Mouse (Mus musculus): Measurements from ENCODE around the gene Sh3glb1. TPM values are rescaled to one million over a fixed set of nuclear protein-coding genes. Genes with fewer than 3 reads are reported as not detected.

Gene Sh3glb1
- polyA plus RNA-seq, 1 experiment, result 106 TPM

GRCm38 (mm10) chr3:144717121-144717520 is 3.0 kb downstream of the Sh3glb1 start:
- H3K27me3 ChIP-seq (ENCODE audit: control insufficient read depth, insufficient read depth, insufficient read length), result no peaks in the 10 kb centered on the region
- H3K4me3 ChIP-seq (ENCODE audit: insufficient read depth, poor library complexity, severe bottlenecking), result no peak overlapping the region
- peaks cover 78% of the 10 kb centered on the region for H3K79me2 ChIP-seq (ENCODE audit: control insufficient read depth, insufficient read depth)
- peaks cover 72% of the 10 kb centered on the region for H3K79me3 ChIP-seq (ENCODE audit: low read depth)
- H3K36me3 ChIP-seq (ENCODE audit: control insufficient read depth, insufficient read depth), result peaks cover 48% of the 10 kb centered on the region
- no peak for TF ChIP-seq MYOG (IDR thresholded peaks at IDR 0.05; ENCODE audit: control insufficient read depth, extremely low read depth, insufficient read length)
- TF ChIP-seq MAX (IDR thresholded peaks at IDR 0.05), result no peak
- no peak for TF ChIP-seq USF1 (IDR thresholded peaks at IDR 0.05; ENCODE audit: low read depth)
- TF ChIP-seq CTCF (IDR thresholded peaks at IDR 0.05; ENCODE audit: control insufficient read depth, insufficient read depth, insufficient read length), result no peak
- no peak overlapping the region for H3ac ChIP-seq (ENCODE audit: control insufficient read depth, insufficient read length, low read depth)

- peaks cover 90% of the 10 kb centered on the region for H3K79me2 ChIP-seq (ENCODE audit: control insufficient read depth, insufficient read depth)
- no peak for TF ChIP-seq CEBPB (IDR thresholded peaks at IDR 0.05; ENCODE audit: low read depth)
- peaks cover 77% of the 10 kb centered on the region for H3K79me3 ChIP-seq (ENCODE audit: low read depth)
- no peak overlapping the region for H3K4me3 ChIP-seq (ENCODE audit: insufficient read depth, poor library complexity, severe bottlenecking)
- no peak overlapping the region for H3ac ChIP-seq (ENCODE audit: control insufficient read depth, insufficient read length, low read depth)
- peaks cover 59% of the 10 kb centered on the region for H3K36me3 ChIP-seq (ENCODE audit: control insufficient read depth, insufficient read depth)
- H3K27me3 ChIP-seq (ENCODE audit: control insufficient read depth, insufficient read depth, insufficient read length), result no peaks in the 10 kb centered on the region
These were observed 4.2 kb downstream of the Sh3glb1 start for GRCm38 (mm10) chr3:144715901-144716300.

GRCm38 (mm10) chr3:144715033-144715432 is 5.1 kb downstream of the Sh3glb1 start:
- H3ac ChIP-seq (ENCODE audit: control insufficient read depth, insufficient read length, low read depth), result no peak overlapping the region
- H3K79me3 ChIP-seq (ENCODE audit: low read depth), result peaks cover 79% of the 10 kb centered on the region
- peaks cover 67% of the 10 kb centered on the region for H3K36me3 ChIP-seq (ENCODE audit: control insufficient read depth, insufficient read depth)
- TF ChIP-seq FOSL1 (IDR thresholded peaks at IDR 0.05; ENCODE audit: insufficient read depth, low read length, poor library complexity, severe bottlenecking) (no peak), CEBPB (IDR thresholded peaks at IDR 0.05; ENCODE audit: low read depth) (no peak), MAX (IDR thresholded peaks at IDR 0.05) (no peak), MYOG (IDR thresholded peaks at IDR 0.05; ENCODE audit: control insufficient read depth, extremely low read depth, insufficient read length) (no peak)
- H3K27me3 ChIP-seq (ENCODE audit: control insufficient read depth, insufficient read depth, insufficient read length), result no peaks in the 10 kb centered on the region
- no peak overlapping the region for H3K4me3 ChIP-seq (ENCODE audit: insufficient read depth, poor library complexity, severe bottlenecking)
- H3K79me2 ChIP-seq (ENCODE audit: control insufficient read depth, insufficient read depth), result peaks cover 99% of the 10 kb centered on the region

- H3K79me2 ChIP-seq (ENCODE audit: control insufficient read depth, insufficient read depth), result peaks cover 100% of the 10 kb centered on the region
- no peak overlapping the region for H3K4me3 ChIP-seq (ENCODE audit: insufficient read depth, poor library complexity, severe bottlenecking)
- peaks cover 67% of the 10 kb centered on the region for H3K36me3 ChIP-seq (ENCODE audit: control insufficient read depth, insufficient read depth)
- no peaks in the 10 kb centered on the region for H3K27me3 ChIP-seq (ENCODE audit: control insufficient read depth, insufficient read depth, insufficient read length)
- H3K79me3 ChIP-seq (ENCODE audit: low read depth), result peaks cover 82% of the 10 kb centered on the region
- TF ChIP-seq FOSL1 (IDR thresholded peaks at IDR 0.05; ENCODE audit: insufficient read depth, low read length, poor library complexity, severe bottlenecking) (no peak), MYOD1 (IDR thresholded peaks at IDR 0.05; ENCODE audit: control insufficient read depth, insufficient read length, low read depth) (no peak), CEBPB (IDR thresholded peaks at IDR 0.05; ENCODE audit: low read depth) (no peak), MAX (IDR thresholded peaks at IDR 0.05) (no peak), MYOG (IDR thresholded peaks at IDR 0.05; ENCODE audit: control insufficient read depth, extremely low read depth, insufficient read length) (no peak), CTCF (IDR thresholded peaks at IDR 0.05; ENCODE audit: control insufficient read depth, insufficient read depth, insufficient read length) (no peak)
- no peak overlapping the region for H3ac ChIP-seq (ENCODE audit: control insufficient read depth, insufficient read length, low read depth)
These were observed 5.5 kb downstream of the Sh3glb1 start for GRCm38 (mm10) chr3:144714606-144715005.

- Histone ChIP-seq H3K4me3 (ENCODE audit: insufficient read depth, poor library complexity, severe bottlenecking) (no peak overlapping the region), H3K79me2 (ENCODE audit: control insufficient read depth, insufficient read depth) (peaks cover 100% of the 10 kb centered on the region), H3ac (ENCODE audit: control insufficient read depth, insufficient read length, low read depth) (no peak overlapping the region), H3K79me3 (ENCODE audit: low read depth) (peaks cover 81% of the 10 kb centered on the region), H3K27me3 (ENCODE audit: control insufficient read depth, insufficient read depth, insufficient read length) (no peaks in the 10 kb centered on the region), H3K36me3 (ENCODE audit: control insufficient read depth, insufficient read depth) (peaks cover 72% of the 10 kb centered on the region)
- TF ChIP-seq MAX (IDR thresholded peaks at IDR 0.05) (no peak), MYOG (IDR thresholded peaks at IDR 0.05; ENCODE audit: control insufficient read depth, extremely low read depth, insufficient read length) (no peak), CEBPB (IDR thresholded peaks at IDR 0.05; ENCODE audit: low read depth) (no peak), CTCF (IDR thresholded peaks at IDR 0.05; ENCODE audit: control insufficient read depth, insufficient read depth, insufficient read length) (no peak), USF1 (IDR thresholded peaks at IDR 0.05; ENCODE audit: low read depth) (no peak), FOSL1 (IDR thresholded peaks at IDR 0.05; ENCODE audit: insufficient read depth, low read length, poor library complexity, severe bottlenecking) (no peak), MYOD1 (IDR thresholded peaks at IDR 0.05; ENCODE audit: control insufficient read depth, insufficient read length, low read depth) (no peak)
These were observed 6.0 kb downstream of the Sh3glb1 start for GRCm38 (mm10) chr3:144714126-144714525.

GRCm38 (mm10) chr3:144711607-144712206 is 8.4 kb downstream of the Sh3glb1 start:
- no peak overlapping the region for H3ac ChIP-seq (ENCODE audit: control insufficient read depth, insufficient read length, low read depth)
- peaks cover 96% of the 10 kb centered on the region for H3K79me2 ChIP-seq (ENCODE audit: control insufficient read depth, insufficient read depth)
- TF ChIP-seq CEBPB (IDR thresholded peaks at IDR 0.05; ENCODE audit: low read depth) (no peak), MYOG (IDR thresholded peaks at IDR 0.05; ENCODE audit: control insufficient read depth, extremely low read depth, insufficient read length) (no peak), USF1 (IDR thresholded peaks at IDR 0.05; ENCODE audit: low read depth) (no peak), CTCF (IDR thresholded peaks at IDR 0.05; ENCODE audit: control insufficient read depth, insufficient read depth, insufficient read length) (no peak), FOSL1 (IDR thresholded peaks at IDR 0.05; ENCODE audit: insufficient read depth, low read length, poor library complexity, severe bottlenecking) (no peak), MYOD1 (IDR thresholded peaks at IDR 0.05; ENCODE audit: control insufficient read depth, insufficient read length, low read depth) (no peak), MAX (IDR thresholded peaks at IDR 0.05) (no peak)
- H3K79me3 ChIP-seq (ENCODE audit: low read depth), result peaks cover 62% of the 10 kb centered on the region
- H3K4me3 ChIP-seq (ENCODE audit: insufficient read depth, poor library complexity, severe bottlenecking), result no peak overlapping the region
- peaks cover 84% of the 10 kb centered on the region for H3K36me3 ChIP-seq (ENCODE audit: control insufficient read depth, insufficient read depth)
- no peaks in the 10 kb centered on the region for H3K27me3 ChIP-seq (ENCODE audit: control insufficient read depth, insufficient read depth, insufficient read length)
